Mouse (Mus musculus): Measurements from ENCODE around the gene Zfp747. TPM values are rescaled to one million over a fixed set of nuclear protein-coding genes. Genes with fewer than 3 reads are reported as not detected.
A peak's percentile ranks its signal among the peaks of the same experiment; 100 is the strongest.
"Not testable (repeated sequence)": the region's sequence is repeated elsewhere in the genome, so short reads cannot be mapped to it uniquely, and the experiment has no call there.

The Zfp747 gene
- polyA plus RNA-seq, 1 experiment from 2014 or later, result 9.4 TPM

- H3K4me3 ChIP-seq (ENCODE audit: low read depth, low read length); H3K4me2 ChIP-seq (replicated peaks; ENCODE audit: low read depth, low read length); H3K9ac ChIP-seq (replicated peaks; ENCODE audit: low read depth, low read length); H3K27me3 ChIP-seq (ENCODE audit: control insufficient read depth, insufficient read depth, low read length); H3K4me1 ChIP-seq (ENCODE audit: control insufficient read depth, insufficient read depth, low read length); H3K36me3 ChIP-seq (ENCODE audit: control insufficient read depth, insufficient read depth, low read length); ATAC-seq (ENCODE audit: insufficient number of reproducible peaks, insufficient read depth, low FRiP score, low read depth); H3K27ac ChIP-seq (ENCODE audit: low read length); H3K9me3 ChIP-seq (ENCODE audit: control insufficient read depth, low read depth, low read length): not testable (repeated sequence)
- 19% methylated on average over 13 of the region's 13 CpGs for WGBS
Observed at GRCm38 (mm10) chr7:127362418-127362817, 13.4 kb downstream of the Zfp747 start.

- Histone ChIP-seq H3K36me3 (ENCODE audit: control insufficient read depth, insufficient read depth, low read length) (no peaks in the 10 kb centered on the region), H3K27ac (ENCODE audit: low read length) (no peak overlapping the region), H3K4me2 (replicated peaks; ENCODE audit: low read depth, low read length) (no peak overlapping the region), H3K4me3 (ENCODE audit: low read depth, low read length) (no peak overlapping the region), H3K9ac (replicated peaks; ENCODE audit: low read depth, low read length) (no peak overlapping the region), H3K9me3 (ENCODE audit: control insufficient read depth, low read depth, low read length) (no peaks in the 10 kb centered on the region), H3K27me3 (ENCODE audit: control insufficient read depth, insufficient read depth, low read length) (peaks cover 3% of the 10 kb centered on the region; the same call in 1 of the 2 replicates), H3K4me1 (ENCODE audit: control insufficient read depth, insufficient read depth, low read length) (peaks cover 7% of the 10 kb centered on the region; the same call in 1 of the 2 replicates)
- ATAC-seq (ENCODE audit: insufficient number of reproducible peaks, insufficient read depth, low FRiP score, low read depth), result 0 out of 2 replicates have a peak, but pooled peaks have one; percentile 28
- WGBS, result 38% methylated on average over 13 of the region's 13 CpGs
Observed at GRCm38 (mm10) chr7:127361449-127361848, 14.4 kb downstream of the Zfp747 start.

- no peak overlapping the region for H3K4me2 ChIP-seq (replicated peaks; ENCODE audit: low read depth, low read length)
- no peak overlapping the region for H3K4me3 ChIP-seq (ENCODE audit: low read depth, low read length)
- no peak overlapping the region for H3K9ac ChIP-seq (replicated peaks; ENCODE audit: low read depth, low read length)
- WGBS, result 44% methylated on average over 4 of the region's 4 CpGs
- peaks cover 3% of the 10 kb centered on the region; the same call in 1 of the 2 replicates for H3K27me3 ChIP-seq (ENCODE audit: control insufficient read depth, insufficient read depth, low read length)
- no peaks in the 10 kb centered on the region for H3K36me3 ChIP-seq (ENCODE audit: control insufficient read depth, insufficient read depth, low read length)
- H3K4me1 ChIP-seq (ENCODE audit: control insufficient read depth, insufficient read depth, low read length), result peaks cover 7% of the 10 kb centered on the region; the same call in 1 of the 2 replicates
- no peak for ATAC-seq (ENCODE audit: insufficient number of reproducible peaks, insufficient read depth, low FRiP score, low read depth)
- H3K9me3 ChIP-seq (ENCODE audit: control insufficient read depth, low read depth, low read length), result no peaks in the 10 kb centered on the region
- H3K27ac ChIP-seq (ENCODE audit: low read length), result no peak overlapping the region
Observed at GRCm38 (mm10) chr7:127360265-127360664, 15.6 kb downstream of the Zfp747 start.

GRCm38 (mm10) chr7:127358472-127358871 lies 17.4 kb downstream of the Zfp747 start:
- no peak overlapping the region for H3K4me3 ChIP-seq (ENCODE audit: low read depth, low read length)
- peaks cover 2% of the 10 kb centered on the region; the same call in 1 of the 2 replicates for H3K4me1 ChIP-seq (ENCODE audit: control insufficient read depth, insufficient read depth, low read length)
- 62% methylated on average over 4 of the region's 4 CpGs for WGBS
- H3K9me3 ChIP-seq (ENCODE audit: control insufficient read depth, low read depth, low read length), result no peaks in the 10 kb centered on the region
- no peaks in the 10 kb centered on the region for H3K36me3 ChIP-seq (ENCODE audit: control insufficient read depth, insufficient read depth, low read length)
- ATAC-seq (ENCODE audit: insufficient number of reproducible peaks, insufficient read depth, low FRiP score, low read depth), result no peak
- H3K4me2 ChIP-seq (replicated peaks; ENCODE audit: low read depth, low read length), result no peak overlapping the region
- peaks cover 3% of the 10 kb centered on the region; the same call in 1 of the 2 replicates for H3K27me3 ChIP-seq (ENCODE audit: control insufficient read depth, insufficient read depth, low read length)
- no peak overlapping the region for H3K9ac ChIP-seq (replicated peaks; ENCODE audit: low read depth, low read length)
- no peak overlapping the region for H3K27ac ChIP-seq (ENCODE audit: low read length)

- Histone ChIP-seq H3K27ac (ENCODE audit: low read length) (no peak overlapping the region), H3K9ac (replicated peaks; ENCODE audit: low read depth, low read length) (no peak overlapping the region), H3K36me3 (ENCODE audit: control insufficient read depth, insufficient read depth, low read length) (no peaks in the 10 kb centered on the region), H3K27me3 (ENCODE audit: control insufficient read depth, insufficient read depth, low read length) (no peaks in the 10 kb centered on the region), H3K4me2 (replicated peaks; ENCODE audit: low read depth, low read length) (no peak overlapping the region), H3K9me3 (ENCODE audit: control insufficient read depth, low read depth, low read length) (no peaks in the 10 kb centered on the region), H3K4me1 (ENCODE audit: control insufficient read depth, insufficient read depth, low read length) (no peaks in the 10 kb centered on the region), H3K4me3 (ENCODE audit: low read depth, low read length) (no peak overlapping the region)
- WGBS, result 69% methylated on average over 2 of the region's 2 CpGs
- no peak for ATAC-seq (ENCODE audit: insufficient number of reproducible peaks, insufficient read depth, low FRiP score, low read depth)
Observed at GRCm38 (mm10) chr7:127357871-127358270, 18.0 kb downstream of the Zfp747 start.

GRCm38 (mm10) chr7:127355796-127356195 lies 20.1 kb downstream of the Zfp747 start:
- WGBS, result 48% methylated on average over 3 of the region's 3 CpGs
- Histone ChIP-seq H3K9me3 (ENCODE audit: control insufficient read depth, low read depth, low read length) (no peaks in the 10 kb centered on the region), H3K9ac (replicated peaks; ENCODE audit: low read depth, low read length) (no peak overlapping the region), H3K4me1 (ENCODE audit: control insufficient read depth, insufficient read depth, low read length) (no peaks in the 10 kb centered on the region), H3K27ac (ENCODE audit: low read length) (no peak overlapping the region), H3K4me2 (replicated peaks; ENCODE audit: low read depth, low read length) (no peak overlapping the region), H3K27me3 (ENCODE audit: control insufficient read depth, insufficient read depth, low read length) (no peaks in the 10 kb centered on the region), H3K36me3 (ENCODE audit: control insufficient read depth, insufficient read depth, low read length) (no peaks in the 10 kb centered on the region), H3K4me3 (ENCODE audit: low read depth, low read length) (no peak overlapping the region)
- no peak for ATAC-seq (ENCODE audit: insufficient number of reproducible peaks, insufficient read depth, low FRiP score, low read depth)

- no peak overlapping the region for H3K9ac ChIP-seq (replicated peaks; ENCODE audit: low read depth, low read length)
- ATAC-seq (ENCODE audit: insufficient number of reproducible peaks, insufficient read depth, low FRiP score, low read depth), result no peak
- H3K4me1 ChIP-seq (ENCODE audit: control insufficient read depth, insufficient read depth, low read length), result peaks cover 6% of the 10 kb centered on the region
- H3K9me3 ChIP-seq (ENCODE audit: control insufficient read depth, low read depth, low read length), result no peaks in the 10 kb centered on the region
- no peak overlapping the region for H3K27ac ChIP-seq (ENCODE audit: low read length)
- no peak overlapping the region for H3K4me2 ChIP-seq (replicated peaks; ENCODE audit: low read depth, low read length)
- H3K4me3 ChIP-seq (ENCODE audit: low read depth, low read length), result no peak overlapping the region
- no peaks in the 10 kb centered on the region for H3K27me3 ChIP-seq (ENCODE audit: control insufficient read depth, insufficient read depth, low read length)
- no peaks in the 10 kb centered on the region for H3K36me3 ChIP-seq (ENCODE audit: control insufficient read depth, insufficient read depth, low read length)
- 86% methylated on average over 5 of the region's 5 CpGs for WGBS
Observed at GRCm38 (mm10) chr7:127351230-127352004, 24.4 kb downstream of the Zfp747 start.

- H3K27me3 ChIP-seq (ENCODE audit: control insufficient read depth, insufficient read depth, low read length), result no peaks in the 10 kb centered on the region
- H3K36me3 ChIP-seq (ENCODE audit: control insufficient read depth, insufficient read depth, low read length), result peaks cover 13% of the 10 kb centered on the region; the same call in 1 of the 2 replicates
- H3K9me3 ChIP-seq (ENCODE audit: control insufficient read depth, low read depth, low read length), result no peaks in the 10 kb centered on the region
- peak overlapping the region; percentile 64 for H3K4me2 ChIP-seq (replicated peaks; ENCODE audit: low read depth, low read length)
- peaks cover 12% of the 10 kb centered on the region for H3K4me1 ChIP-seq (ENCODE audit: control insufficient read depth, insufficient read depth, low read length)
- ATAC-seq (ENCODE audit: insufficient number of reproducible peaks, insufficient read depth, low FRiP score, low read depth), result 0 out of 2 replicates have a peak, but pooled peaks have one; percentile 35
- WGBS, result 11% methylated on average over 8 of the region's 8 CpGs
- H3K27ac ChIP-seq (ENCODE audit: low read length), result peak overlapping the region; percentile 94
- peak overlapping the region; percentile 90; the same call in 1 of the 2 replicates for H3K9ac ChIP-seq (replicated peaks; ENCODE audit: low read depth, low read length)
- peak overlapping the region; percentile 78 for H3K4me3 ChIP-seq (ENCODE audit: low read depth, low read length)
Observed at GRCm38 (mm10) chr7:127346676-127347075, 29.2 kb downstream of the Zfp747 start.

All from stomach, embryonic 14.5 days (tissue).